In genomic region chr10:95416685-95417495, GRCm38 (mm10) we compare ENCODE assay signal across 8 mouse cellular contexts. TPM values are rescaled to one million over a fixed set of nuclear protein-coding genes. Genes with fewer than 3 reads are reported as not detected.
A peak's percentile ranks its signal among the peaks of the same experiment; 100 is the strongest.
DNase-seq lines count a peak whose midpoint lies in the region; ATAC-seq lines count a peak whose summit lies in the region.

Socs2 (minus strand) TSS chr10:95417180.

- H3K4me2 ChIP-seq in heart, embryonic 13.5 days: peak within 1 kb of the TSS; percentile 98
- peak within 1 kb of the TSS; percentile 99 for H3K4me2 ChIP-seq in liver, embryonic 11.5 days
- H3K4me2 ChIP-seq in stomach, embryonic 14.5 days (replicated peaks; ENCODE audit: low read depth, low read length): peak within 1 kb of the TSS; percentile 90

- peak within 1 kb of the TSS; percentile 92 for H3K9ac ChIP-seq in heart, embryonic 13.5 days
- H3K9ac ChIP-seq in liver, embryonic 11.5 days (ENCODE audit: low read depth, low read length): peak within 1 kb of the TSS; percentile 85
- peak within 1 kb of the TSS; percentile 45 for H3K9ac ChIP-seq in stomach, embryonic 14.5 days (replicated peaks; ENCODE audit: low read depth, low read length)

- H3K4me3 ChIP-seq in heart, embryonic 13.5 days: peak within 1 kb of the TSS; percentile 87
- H3K4me3 ChIP-seq in liver, embryonic 11.5 days (ENCODE audit: low read depth, low read length): peak within 1 kb of the TSS; percentile 78
- peak within 1 kb of the TSS; percentile 53 for H3K4me3 ChIP-seq in stomach, embryonic 14.5 days (ENCODE audit: low read depth, low read length)

- H3K4me1 ChIP-seq in heart, embryonic 13.5 days: peaks cover 26% of the 10 kb centered on the region
- H3K4me1 ChIP-seq in liver, embryonic 11.5 days (replicated peaks; ENCODE audit: control insufficient read depth, insufficient read depth, low read length): peaks cover 15% of the 10 kb centered on the region
- H3K4me1 ChIP-seq in stomach, embryonic 14.5 days (ENCODE audit: control insufficient read depth, insufficient read depth, low read length): peaks cover 4% of the 10 kb centered on the region; the same call in 1 of the 2 replicates

- H3K9me3 ChIP-seq in heart, embryonic 13.5 days: no peaks in the 10 kb centered on the region
- H3K9me3 ChIP-seq in liver, embryonic 11.5 days (ENCODE audit: control insufficient read depth, low read length): no peaks in the 10 kb centered on the region
- no peaks in the 10 kb centered on the region for H3K9me3 ChIP-seq in stomach, embryonic 14.5 days (ENCODE audit: control insufficient read depth, low read depth, low read length)

- peak; percentile 90 for DNase-seq in brain, embryonic 18.5 days (ENCODE audit: low read depth, low spot score)
- DNase-seq in fibroblast of lung, adult 2 months (ENCODE audit: low read depth): peak; percentile 39
- peak; percentile 96 for DNase-seq in kidney, postnatal 10 days
- DNase-seq in liver, embryonic 11.5 days (ENCODE audit: low spot score): peak; percentile 91
- peak; percentile 39 for DNase-seq in naive thymus-derived CD4-positive, alpha-beta T cell, adult 2 months (ENCODE audit: low read depth)

- H3K36me3 ChIP-seq in heart, embryonic 13.5 days: 0 out of 2 replicates have a peak, but pooled peaks cover 4% of the 10 kb centered on the region
- H3K36me3 ChIP-seq in liver, embryonic 11.5 days (ENCODE audit: control insufficient read depth, insufficient read depth, low read length): no peaks in the 10 kb centered on the region
- H3K36me3 ChIP-seq in stomach, embryonic 14.5 days (ENCODE audit: control insufficient read depth, insufficient read depth, low read length): no peaks in the 10 kb centered on the region

- peak; percentile 44 for ATAC-seq in CD4-positive, CD25-positive, alpha-beta regulatory T cell, adult 4 months
- peak; percentile 80 for ATAC-seq in heart, embryonic 13.5 days (ENCODE audit: extremely low read depth, insufficient number of reproducible peaks, low FRiP score, low TSS enrichment)
- ATAC-seq in liver, embryonic 11.5 days (replicated peaks; ENCODE audit: low FRiP score): peak; percentile 83
- ATAC-seq in stomach, embryonic 14.5 days (ENCODE audit: insufficient number of reproducible peaks, insufficient read depth, low FRiP score, low read depth): peak; percentile 86

- peaks cover 12% of the 10 kb centered on the region; the same call in 1 of the 2 replicates for H3K27me3 ChIP-seq in heart, embryonic 13.5 days (replicated peaks)
- peaks cover 36% of the 10 kb centered on the region for H3K27me3 ChIP-seq in liver, embryonic 11.5 days (replicated peaks; ENCODE audit: control insufficient read depth, insufficient read depth, low read length)
- no peaks in the 10 kb centered on the region for H3K27me3 ChIP-seq in stomach, embryonic 14.5 days (ENCODE audit: control insufficient read depth, insufficient read depth, low read length)

- under 1% methylated on average over 62 of the region's 66 CpGs for WGBS in heart, embryonic 13.5 days
- under 1% methylated on average over 66 of the region's 66 CpGs for WGBS in liver, embryonic 11.5 days
- WGBS in stomach, embryonic 14.5 days: under 1% methylated on average over 63 of the region's 66 CpGs

- H3K27ac ChIP-seq in heart, embryonic 13.5 days (replicated peaks): peak within 1 kb of the TSS; percentile 92
- H3K27ac ChIP-seq in liver, embryonic 11.5 days (ENCODE audit: low read depth, low read length): peak within 1 kb of the TSS; percentile 79
- H3K27ac ChIP-seq in stomach, embryonic 14.5 days (ENCODE audit: low read length): peak within 1 kb of the TSS; percentile 77; the same call in 1 of the 2 replicates

RNA-seq across cellular contexts. Expression of gene Socs2, which starts in this region (rescaled TPM):
- polyA plus RNA-seq in CD4-positive, CD25-positive, alpha-beta regulatory T cell, adult 4 months (2017; shearing (Covaris generic)): 10 to 100 TPM; 37.5 to 40.4 TPM
- polyA plus RNA-seq in heart, embryonic 13.5 days (2015; fragmentation: Nextera tagmentation; extraction: Ambion mirVana): 43.6 and 45.2 TPM in 2 replicates
- polyA plus RNA-seq in liver, embryonic 11.5 days (2014; fragmentation: Nextera tagmentation; extraction: Ambion mirVana): 19.4 and 21.1 TPM in 2 replicates
- polyA plus RNA-seq in stomach, embryonic 14.5 days (2014; fragmentation: Nextera tagmentation; extraction: Ambion mirVana): 32.9 and 33.4 TPM in 2 replicates

Comparison
In these comparisons a context has a peak if more than half of its experiments do, and no peak if none do; other contexts are left out.
1. Peak in every context shown above with its lines: DNase-seq, ATAC-seq, H3K4me3 ChIP-seq and H3K27ac ChIP-seq.
2. DNase-seq: peak in every context shown above with its lines; median percentile 96 in kidney, postnatal 10 days; 91 in liver, embryonic 11.5 days; 90 in brain, embryonic 18.5 days; 39 in fibroblast of lung, adult 2 months; 39 in naive thymus-derived CD4-positive, alpha-beta T cell, adult 2 months.